ENCODE assay signal across 8 mouse cellular contexts in the genomic region with DNA sequence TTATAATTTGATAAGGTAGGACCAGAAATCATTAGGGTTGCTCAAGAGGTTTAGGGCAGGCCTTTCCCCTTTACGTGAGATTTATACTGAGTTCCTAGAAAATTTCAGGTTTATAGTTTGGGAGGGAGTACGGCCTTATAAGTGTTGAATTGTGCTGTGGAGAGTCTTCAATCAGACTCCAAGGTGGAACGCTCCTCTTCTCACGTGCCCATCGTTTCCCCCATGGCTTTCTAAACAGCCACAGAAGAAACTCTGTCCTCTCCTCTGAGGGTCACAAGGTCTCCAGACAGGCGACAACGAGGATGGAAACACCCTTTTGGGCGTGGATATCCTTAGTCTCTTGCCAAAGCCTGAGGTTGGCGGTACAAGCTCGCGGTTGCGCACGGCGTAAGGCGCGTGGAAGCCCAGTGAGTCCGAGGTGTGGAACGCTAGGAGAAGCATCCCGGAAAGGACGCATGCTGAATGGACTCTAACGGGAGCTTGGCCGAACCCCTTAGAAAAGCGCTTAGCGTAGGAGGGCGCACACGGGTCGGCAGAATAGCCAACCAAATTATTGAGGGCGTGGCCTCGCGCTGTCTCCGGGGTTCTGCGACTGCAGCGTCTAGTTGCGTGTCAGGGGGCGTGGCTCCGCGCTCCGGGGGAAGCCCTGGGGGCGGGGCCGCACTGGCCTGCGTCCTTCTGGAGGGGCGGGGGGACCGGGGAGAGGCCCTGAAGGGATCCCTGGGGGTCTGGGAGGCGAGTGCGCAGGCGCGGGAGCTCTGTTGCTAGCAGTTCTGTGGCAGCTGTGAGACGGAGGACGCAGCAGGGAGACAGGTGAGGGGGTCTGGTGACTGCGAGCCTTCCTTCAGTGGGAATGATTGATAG. TPM values are rescaled to one million over a fixed set of nuclear protein-coding genes. Genes with fewer than 3 reads are reported as not detected.
A peak's percentile ranks its signal among the peaks of the same experiment; 100 is the strongest.
DNase-seq lines count a peak whose midpoint lies in the region; ATAC-seq lines count a peak whose summit lies in the region.

TSS of gene Zfp667 (plus strand) at position 738 of the 864 bp plus-strand sequence.

- peak; percentile 82 for DNase-seq in c-Kit-negative CD71-positive TER-119-positive erythroid progenitor cells, embryonic 14.5 days (ENCODE audit: low read depth, low spot score)
- DNase-seq in forebrain, embryonic 10.5 days (ENCODE audit: extremely low spot score, low spot score), result peak; percentile 96
- peak; percentile 98 to 99 for DNase-seq in kidney, postnatal 36 days
- DNase-seq in telencephalon, adult 2 months (ENCODE audit: low read depth, low spot score), result peak; percentile 94

- peak; percentile 70 for ATAC-seq in CD4-positive, CD25-positive, alpha-beta regulatory T cell, adult 4 months
- peak; percentile 89 for ATAC-seq in heart, embryonic 16.5 days (replicated peaks; ENCODE audit: extremely low read depth, insufficient read depth, low FRiP score)
- ATAC-seq in liver, embryonic 15.5 days (ENCODE audit: insufficient read depth), result peak; percentile 82
- peak; percentile 72 for ATAC-seq in neural tube, embryonic 12.5 days (ENCODE audit: low FRiP score, low read depth)

- no peaks in the 10 kb centered on the region for H3K27me3 ChIP-seq in forebrain, embryonic 10.5 days (ENCODE audit: poor library complexity, severe bottlenecking)
- no peaks in the 10 kb centered on the region for H3K27me3 ChIP-seq in heart, embryonic 16.5 days (ENCODE audit: control insufficient read depth, insufficient read depth, low read length)
- no peaks in the 10 kb centered on the region for H3K27me3 ChIP-seq in liver, embryonic 15.5 days
- no peaks in the 10 kb centered on the region for H3K27me3 ChIP-seq in neural tube, embryonic 12.5 days (replicated peaks)

- H3K9ac ChIP-seq in heart, embryonic 16.5 days (ENCODE audit: low read length), result peak within 1 kb of the TSS; percentile 79
- peak within 1 kb of the TSS; percentile 57 for H3K9ac ChIP-seq in liver, embryonic 15.5 days
- H3K9ac ChIP-seq in neural tube, embryonic 12.5 days, result peak within 1 kb of the TSS; percentile 60

- H3K4me3 ChIP-seq in forebrain, embryonic 10.5 days, result peak within 1 kb of the TSS; percentile 55
- H3K4me3 ChIP-seq in heart, embryonic 16.5 days (ENCODE audit: low read length), result peak within 1 kb of the TSS; percentile 70
- peak within 1 kb of the TSS; percentile 66 for H3K4me3 ChIP-seq in liver, embryonic 15.5 days (replicated peaks)
- H3K4me3 ChIP-seq in neural tube, embryonic 12.5 days, result peak within 1 kb of the TSS; percentile 49

- H3K36me3 ChIP-seq in forebrain, embryonic 10.5 days (replicated peaks), result no peaks in the 10 kb centered on the region
- no peaks in the 10 kb centered on the region for H3K36me3 ChIP-seq in heart, embryonic 16.5 days (ENCODE audit: control insufficient read depth, insufficient read depth)
- no peaks in the 10 kb centered on the region; the same call in 1 of the 2 replicates for H3K36me3 ChIP-seq in liver, embryonic 15.5 days (replicated peaks)
- no peaks in the 10 kb centered on the region for H3K36me3 ChIP-seq in neural tube, embryonic 12.5 days

- peak within 1 kb of the TSS; percentile 84 for H3K4me2 ChIP-seq in heart, embryonic 16.5 days (ENCODE audit: low read depth, low read length)
- H3K4me2 ChIP-seq in liver, embryonic 15.5 days, result peak within 1 kb of the TSS; percentile 91
- peak within 1 kb of the TSS; percentile 74 for H3K4me2 ChIP-seq in neural tube, embryonic 12.5 days (replicated peaks)

- H3K9me3 ChIP-seq in forebrain, embryonic 10.5 days, result no peaks in the 10 kb centered on the region
- no peaks in the 10 kb centered on the region for H3K9me3 ChIP-seq in heart, embryonic 16.5 days (replicated peaks; ENCODE audit: control insufficient read depth, low read length)
- no peaks in the 10 kb centered on the region for H3K9me3 ChIP-seq in liver, embryonic 15.5 days (replicated peaks)
- no peaks in the 10 kb centered on the region for H3K9me3 ChIP-seq in neural tube, embryonic 12.5 days

- peak within 1 kb of the TSS; percentile 81 for H3K27ac ChIP-seq in forebrain, embryonic 10.5 days
- peak within 1 kb of the TSS; percentile 87 for H3K27ac ChIP-seq in heart, embryonic 16.5 days (ENCODE audit: low read length)
- peak within 1 kb of the TSS; percentile 81 for H3K27ac ChIP-seq in liver, embryonic 15.5 days (replicated peaks)
- peak within 1 kb of the TSS; percentile 46; the same call in 1 of the 2 replicates for H3K27ac ChIP-seq in neural tube, embryonic 12.5 days

- 4% methylated on average over 50 of the region's 50 CpGs for WGBS in forebrain, embryonic 10.5 days
- 3% methylated on average over 50 of the region's 50 CpGs for WGBS in heart, embryonic 16.5 days
- WGBS in liver, embryonic 15.5 days (ENCODE audit: insufficient replicate concordance), result 2% methylated on average over 50 of the region's 50 CpGs
- WGBS in neural tube, embryonic 12.5 days, result 4% methylated on average over 50 of the region's 50 CpGs

- H3K4me1 ChIP-seq in forebrain, embryonic 10.5 days, result peaks cover 31% of the 10 kb centered on the region
- peaks cover 9% of the 10 kb centered on the region; the same call in 1 of the 2 replicates for H3K4me1 ChIP-seq in heart, embryonic 16.5 days (ENCODE audit: control insufficient read depth, insufficient read depth, low read length)
- peaks cover 47% of the 10 kb centered on the region for H3K4me1 ChIP-seq in liver, embryonic 15.5 days (replicated peaks)
- H3K4me1 ChIP-seq in neural tube, embryonic 12.5 days, result peaks cover 13% of the 10 kb centered on the region; the same call in 1 of the 2 replicates

RNA-seq across cellular contexts. Expression of gene Zfp667, which starts in this region (rescaled TPM):
- 1 to 10 TPM; 6.4 to 7.6 TPM for polyA plus RNA-seq in CD4-positive, CD25-positive, alpha-beta regulatory T cell, adult 4 months (2017; shearing (Covaris generic))
- 6.3 and 6.6 TPM in 2 replicates for polyA plus RNA-seq in forebrain, embryonic 10.5 days (2016; fragmentation: Nextera tagmentation; extraction: Ambion mirVana)
- polyA plus RNA-seq in heart, embryonic 16.5 days (2015; fragmentation: Nextera tagmentation; extraction: Ambion mirVana), result 4.9 and 5.1 TPM in 2 replicates
- polyA plus RNA-seq in liver, embryonic 15.5 days (2015; fragmentation: Nextera tagmentation; extraction: Ambion mirVana), result 3.4 and 5.4 TPM in 2 replicates
- polyA plus RNA-seq in neural tube, embryonic 12.5 days (2016; fragmentation: Nextera tagmentation; extraction: Ambion mirVana), result 15.1 and 15.4 TPM in 2 replicates

Comparison
In these comparisons a context has a peak if more than half of its experiments do, and no peak if none do; other contexts are left out.
1. Peak in every context shown above with its lines: DNase-seq, ATAC-seq, H3K4me3 ChIP-seq and H3K27ac ChIP-seq.